Mouse (Mus musculus): ENCODE data around the gene Rap1gds1.

DNA sequence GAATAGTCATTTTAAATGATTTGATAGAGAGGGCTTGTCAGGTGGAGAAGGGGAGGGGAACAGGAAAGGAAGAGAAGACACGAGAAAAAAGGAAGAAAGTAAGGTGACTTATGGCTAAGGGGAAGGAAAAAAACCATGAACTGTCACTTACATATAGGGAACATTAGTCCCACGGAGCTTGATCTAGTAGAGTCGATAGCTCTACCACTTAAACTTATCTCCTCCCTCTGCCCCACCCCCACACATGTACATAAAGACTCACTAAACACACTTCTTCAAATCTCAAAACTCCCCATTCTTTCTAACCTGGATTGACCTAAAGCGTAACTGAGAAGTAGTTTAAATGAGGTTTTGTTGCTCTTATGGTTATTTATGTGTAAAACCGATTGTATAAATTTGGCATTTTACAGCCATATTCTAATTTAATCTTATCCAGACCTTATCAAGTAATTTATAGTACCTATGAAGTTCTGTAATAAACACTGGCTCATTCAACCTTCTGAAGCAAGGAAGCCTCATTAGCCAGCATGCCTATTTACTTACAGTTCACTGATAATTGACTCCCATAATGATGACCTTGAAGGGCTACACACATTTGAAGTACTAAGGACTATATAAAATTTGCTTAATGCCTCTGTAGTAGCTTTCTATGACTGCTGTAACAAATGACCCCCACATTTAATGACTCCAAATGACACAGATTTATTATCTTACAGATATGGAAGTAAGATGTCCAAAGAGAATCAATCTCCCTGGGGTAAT, 9.0 kb upstream of the Rap1gds1 start:
- TF ChIP-seq CTCF (IDR thresholded peaks at IDR 0.05; ENCODE audit: low read depth) (no peak), EP300 (IDR thresholded peaks at IDR 0.05; ENCODE audit: low read depth) (no peak)
